Mouse (Mus musculus) neutrophil, adult 65 days (primary cell): ENCODE measurements around the gene Rabl2. TPM values are rescaled to one million over a fixed set of nuclear protein-coding genes. Genes with fewer than 3 reads are reported as not detected.

Experiments used
- total RNA-seq: library from RNA; stranded (reverse); gene quantifications from 2 replicates; pipeline ENCODE4 v1.2.4, GENCODE M21; 2023

Rabl2 gene
- 1.2 and 1.3 TPM in 2 replicates for total RNA-seq

DNA sequence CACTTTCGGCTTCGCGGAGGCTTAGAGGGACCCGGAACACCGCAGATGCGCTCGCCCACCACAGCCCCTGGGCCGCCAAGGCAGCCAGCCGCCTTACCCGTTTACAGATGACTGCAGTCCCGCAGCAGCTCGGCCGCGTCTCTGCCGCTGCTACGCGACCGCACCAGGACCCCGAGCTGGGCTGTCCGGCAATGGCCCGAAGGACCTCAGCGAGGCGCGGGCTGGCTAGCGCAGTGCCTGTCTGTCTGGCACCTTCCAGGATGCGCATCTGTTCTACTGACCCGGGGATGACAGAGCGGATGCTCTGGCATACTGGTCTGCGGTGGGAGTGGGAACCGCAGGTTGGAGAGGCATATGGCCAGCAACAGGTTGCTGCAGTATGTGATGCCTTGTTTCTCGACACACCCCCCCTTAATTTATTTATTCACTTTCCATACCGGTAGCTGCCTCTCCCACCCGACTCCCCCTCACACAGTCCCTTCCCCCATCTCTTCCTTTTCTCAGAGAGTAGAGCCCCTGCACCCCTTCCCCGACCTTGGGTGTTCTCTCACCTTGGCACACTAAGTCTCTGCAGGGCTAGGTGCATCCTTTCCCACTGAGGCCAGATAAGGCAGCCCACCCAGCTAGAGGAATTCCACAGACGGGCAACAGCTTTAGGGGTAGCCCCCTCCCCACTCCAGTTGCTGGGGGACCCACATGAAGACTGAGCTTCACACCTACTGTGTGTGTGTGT is at the start of gene Rabl2:
TSS of gene Rabl2 (minus strand) at position 201 of the 733 bp plus-strand sequence.

DNA sequence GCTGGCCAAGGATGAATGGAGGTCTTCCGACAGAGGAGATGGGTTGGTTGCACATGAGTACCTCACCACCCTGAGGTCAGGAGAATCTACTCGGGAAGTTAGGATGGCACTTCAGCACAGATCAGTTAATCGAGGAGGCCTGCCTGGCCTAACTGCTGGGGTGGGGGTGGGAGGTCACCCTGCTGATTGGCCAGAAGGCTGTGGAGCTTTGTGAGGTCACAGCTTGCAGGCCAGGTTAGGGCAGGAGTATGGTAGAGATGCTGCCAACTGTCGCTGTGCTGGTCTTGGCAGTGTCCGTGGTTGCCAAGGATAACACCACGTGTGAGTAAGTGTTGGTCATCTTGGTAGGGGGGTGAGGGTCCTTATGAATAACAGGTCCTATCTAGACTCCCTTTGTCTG is 23.6 kb downstream of the Rabl2 start, which contains the start of gene Acr:
TSS of gene Acr (plus strand) at position 213 of the 400 bp plus-strand sequence.

Other genes with a start within 250 kb of the Rabl2 start
- 25.7 and 31.6 TPM in 2 replicates for gene Lmf2, start 236.3 kb downstream of the Rabl2 start, total RNA-seq
- 72.6 and 116 TPM in 2 replicates for gene Ncaph2, start 236.2 kb downstream of the Rabl2 start, total RNA-seq
- gene Sco2, start 218.1 kb downstream of the Rabl2 start, total RNA-seq, result 5.7 TPM in 2 replicates
- 0.25 TPM in 1 of 2 replicates, not detected in the other for gene Tymp, start 214.9 kb downstream of the Rabl2 start, total RNA-seq
- gene Odf3b, start 212.6 kb downstream of the Rabl2 start, total RNA-seq, result not detected in 2 replicates
- not detected in 2 replicates for gene Klhdc7b, start 207.0 kb downstream of the Rabl2 start, total RNA-seq
- gene Syce3, start 181.4 kb downstream of the Rabl2 start, total RNA-seq, result not detected in 2 replicates
- gene Cpt1b, start 166.1 kb downstream of the Rabl2 start, total RNA-seq, result 2.4 and 4.4 TPM in 2 replicates
- gene C730034F03Rik, start 162.3 kb downstream of the Rabl2 start, total RNA-seq, result 3.8 and 5.0 TPM in 2 replicates
- 0.51 and 1.1 TPM in 2 replicates for gene Gm44502, start 162.2 kb downstream of the Rabl2 start, total RNA-seq
- gene Chkb, start 162.0 kb downstream of the Rabl2 start, total RNA-seq, result 154 and 204 TPM in 2 replicates
- not detected in 2 replicates for gene Mapk8ip2, start 138.0 kb downstream of the Rabl2 start, total RNA-seq
- gene Arsa, start 114.5 kb downstream of the Rabl2 start, total RNA-seq, result 10.9 and 11.9 TPM in 2 replicates
- 0.23 and 0.69 TPM in 2 replicates for gene Shank3, start 92.3 kb downstream of the Rabl2 start, total RNA-seq
- gene Acr, start 23.6 kb downstream of the Rabl2 start, total RNA-seq, result not detected in 2 replicates
- not detected in 2 replicates for gene Syt10, start 249.9 kb upstream of the Rabl2 start, total RNA-seq